Mouse (Mus musculus) left cerebral cortex, postnatal 14 days (tissue): ENCODE results near the gene Psme2b. TPM values are rescaled to one million over a fixed set of nuclear protein-coding genes. Genes with fewer than 3 reads are reported as not detected.
A peak's percentile ranks its signal among the peaks of the same experiment; 100 is the strongest.
"Not testable (repeated sequence)": the region's sequence is repeated elsewhere in the genome, so short reads cannot be mapped to it uniquely, and the experiment has no call there.

Experiments
- DNase-seq, 2 experiments: peaks; one replicate each; pipeline ENCODE4 v3.0.0; 2021 to 2022; ENCODE audit warnings: low spot score in 2 of 2, mixed read lengths in 1 of 2
- intact Hi-C: fragments of 180-260 bp; cut with DNase I; formaldehyde crosslinking; loops from one replicate; pipeline ENCODE4 v1.15.1; 2025
- total RNA-seq, 2 experiments: library from RNA; stranded (reverse); gene quantifications; 2 replicates each; pipeline ENCODE4 v1.2.3; 2021

Psme2b gene
- total RNA-seq, 2 experiments from 2014 or later = 0.70 TPM; not detected in 1

DNA sequence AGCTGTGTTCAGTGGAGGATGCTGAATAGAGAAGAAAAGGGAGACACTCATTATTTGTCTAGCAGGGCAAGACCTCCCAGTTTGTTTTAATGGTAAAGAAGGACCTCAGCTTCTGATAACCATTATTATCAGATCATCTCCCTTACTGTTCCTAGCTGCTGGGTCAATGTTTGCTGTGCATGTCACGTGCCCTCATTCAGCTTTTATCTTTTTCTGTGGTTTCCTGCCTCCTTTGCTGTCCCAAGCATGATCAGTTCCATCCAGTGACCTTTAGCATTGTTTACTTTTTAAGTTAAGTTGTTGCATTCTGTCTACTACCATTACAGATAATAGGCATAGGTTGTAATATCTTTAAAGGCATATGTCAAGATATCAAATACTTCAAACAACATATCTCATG lies 37.5 kb downstream of the Psme2b start:
- no peak for DNase-seq
- intact Hi-C loops = no loop called here

DNA sequence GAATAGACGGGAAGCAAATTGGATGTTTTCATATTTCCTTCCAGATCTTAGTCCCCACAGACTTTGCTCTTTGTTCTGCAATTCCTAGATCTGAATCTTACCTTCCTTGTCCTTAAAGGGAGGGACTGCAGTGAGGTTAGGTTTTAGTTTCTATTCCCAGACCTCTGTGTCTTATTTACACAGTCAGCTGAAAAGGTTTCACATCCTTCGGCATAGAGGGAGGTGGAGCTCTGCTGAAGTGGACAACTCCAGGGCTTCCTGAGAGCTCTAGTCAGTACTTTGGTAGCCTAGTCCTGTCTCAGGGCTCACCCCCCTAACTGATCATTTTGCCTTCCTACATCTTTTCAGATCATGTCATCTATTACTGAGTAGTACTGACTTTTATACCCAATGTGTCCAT lies 44.0 kb downstream of the Psme2b start, which contains the start of gene Gm5431:
Gm5431 (minus strand) TSS at position 194 of the 400 bp plus-strand sequence.
- DNase-seq = no peak
- intact Hi-C loops = no loop called here

DNA sequence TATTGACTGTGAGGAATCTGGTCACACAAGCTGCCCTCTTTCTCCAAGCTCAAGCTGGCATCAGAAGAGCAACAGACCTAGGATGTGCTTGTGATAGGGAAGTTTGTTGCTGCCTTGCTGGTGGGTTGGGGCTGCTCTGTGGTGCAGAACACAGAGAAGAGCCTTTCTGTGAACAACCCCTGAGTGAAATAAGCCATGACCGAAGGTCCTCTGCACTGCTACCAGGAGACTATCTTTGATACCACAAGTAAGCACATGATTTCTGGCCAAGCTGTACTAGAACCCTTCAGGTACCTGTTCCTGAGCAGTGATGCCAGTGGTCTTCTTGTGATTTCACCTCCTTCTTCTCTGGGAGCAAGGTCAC lies 44.4 kb downstream of the Psme2b start:
- intact Hi-C loops, DNase-seq: not testable (repeated sequence)

DNA sequence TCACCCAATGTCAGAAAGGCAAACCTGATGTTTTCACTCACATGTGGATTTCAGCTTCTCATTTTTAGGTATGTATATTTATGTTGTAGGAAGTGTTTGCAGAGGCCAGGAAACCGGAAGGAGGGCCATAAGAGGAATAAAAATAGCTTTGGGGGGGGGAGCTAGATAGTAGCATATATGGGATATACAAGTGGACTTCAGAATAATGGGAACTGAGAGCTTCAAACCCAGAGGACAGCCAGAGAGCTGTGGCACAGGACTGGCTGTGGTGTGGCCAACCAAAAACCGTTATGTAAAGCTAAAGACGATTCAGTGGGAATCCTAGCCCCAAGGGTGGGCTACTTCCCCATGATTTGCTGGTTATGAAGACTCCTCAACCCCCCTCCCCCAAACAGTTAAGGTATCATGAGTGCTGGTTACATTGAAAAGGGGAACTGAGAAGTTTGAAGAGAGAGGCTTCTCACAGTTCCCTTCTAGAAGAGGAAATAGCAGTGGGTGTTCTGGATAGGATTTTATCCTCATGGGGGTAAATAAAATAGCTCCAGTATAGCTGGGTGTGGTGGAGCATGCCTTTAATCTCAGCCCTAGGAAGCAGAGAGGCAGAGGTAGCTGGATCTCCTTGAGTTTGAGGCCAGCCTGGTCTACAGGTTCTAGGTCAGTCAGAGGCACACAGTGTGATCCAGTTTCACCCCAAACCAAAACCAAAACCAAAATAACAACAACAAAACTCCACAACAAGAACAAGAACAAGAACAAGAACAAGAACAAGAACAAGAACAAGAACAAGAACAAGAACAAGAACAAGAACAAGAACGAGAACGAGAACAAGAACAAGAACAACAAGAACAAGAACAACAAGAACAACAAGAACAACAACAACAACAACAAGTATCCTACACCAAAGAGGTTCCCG lies 45.1 kb downstream of the Psme2b start:
- intact Hi-C loops = not testable (repeated sequence)
- DNase-seq = peak in 1 of 2 experiments; percentile 6

DNA sequence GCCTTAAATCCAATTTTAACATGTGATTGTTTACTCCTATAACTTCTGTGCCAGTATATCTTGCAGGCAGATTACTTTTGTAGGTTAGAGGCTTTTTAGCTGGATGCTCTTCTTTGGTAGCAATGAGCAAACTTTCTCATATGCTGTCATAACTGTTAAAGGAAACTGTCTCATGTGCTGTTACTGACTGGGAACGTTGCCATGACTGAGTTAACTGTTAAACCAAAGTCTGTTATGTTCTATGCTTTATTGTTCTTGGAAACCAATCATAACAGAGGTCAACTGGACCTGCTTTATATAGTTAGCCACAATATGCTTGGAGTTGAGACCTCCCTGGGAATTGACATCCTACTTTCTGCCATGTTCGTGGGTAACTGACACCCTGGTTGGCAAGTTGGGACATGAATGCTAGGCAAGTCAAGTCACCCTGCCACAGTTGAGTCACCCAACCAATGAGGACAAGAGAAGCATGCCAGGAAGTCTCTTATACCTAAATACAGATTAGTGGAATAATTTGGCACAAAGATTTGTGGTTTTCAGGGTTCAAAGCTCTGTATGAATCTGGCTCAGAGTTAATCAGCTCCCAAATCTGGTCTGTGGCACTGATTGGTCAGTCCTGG lies 47.1 kb downstream of the Psme2b start:
- intact Hi-C loops = no loop called here
- no peak for DNase-seq

Other genes starting within 250 kb of the Psme2b start
- 100 to 1,000 TPM; 252 to 259 TPM for gene Rack1, start 145.9 kb downstream of the Psme2b start, total RNA-seq
- gene Trim41, start 128.8 kb downstream of the Psme2b start, total RNA-seq = 10 to 100 TPM; 52.0 to 56.4 TPM
- 1 to 10 TPM; 1.4 to 1.8 TPM for gene Trim7, start 120.0 kb downstream of the Psme2b start, total RNA-seq
- 1 to 10 TPM; 1.2 to 1.6 TPM for gene Gm12184, start 119.5 kb downstream of the Psme2b start, total RNA-seq
- gene Irgm1, start 74.5 kb downstream of the Psme2b start, total RNA-seq = 1 to 10 TPM; 3.7 TPM
- under 1 TPM in 1 of 2 experiments, not detected in 1; 0.29 TPM for gene Gm5431, start 44.0 kb downstream of the Psme2b start, total RNA-seq
- gene Olfr56, start 32.7 kb upstream of the Psme2b start, total RNA-seq = not detected
- 1 to 10 TPM in 1 of 2 experiments, under 1 TPM in 1; 0.94 to 1.1 TPM for gene 9930111J21Rik1, start 33.2 kb upstream of the Psme2b start, total RNA-seq
- under 1 TPM in 1 of 2 experiments, not detected in 1; 0.06 TPM for gene Gm12185, start 46.0 kb upstream of the Psme2b start, total RNA-seq
- not detected for gene Tgtp1, start 48.0 kb upstream of the Psme2b start, total RNA-seq
- 1 to 10 TPM; 1.6 TPM for gene 9930111J21Rik2, start 105.1 kb upstream of the Psme2b start, total RNA-seq
- under 1 TPM in 1 of 2 experiments, not detected in 1; 0.17 TPM for gene Tgtp2, start 118.0 kb upstream of the Psme2b start, total RNA-seq
- gene Ifi47, start 130.4 kb upstream of the Psme2b start, total RNA-seq = under 1 TPM; 0.57 to 0.62 TPM
- not detected for gene Olfr1396, start 168.7 kb upstream of the Psme2b start, total RNA-seq
- gene Olfr1395, start 196.1 kb upstream of the Psme2b start, total RNA-seq = not detected
- gene Olfr1394, start 208.2 kb upstream of the Psme2b start, total RNA-seq = not detected
- gene Btnl9, start 241.0 kb upstream of the Psme2b start, total RNA-seq = under 1 TPM; 0.17 to 0.22 TPM